Mouse (Mus musculus) thymus, postnatal 0 days (tissue): ENCODE results near the gene Ldhd. TPM values are rescaled to one million over a fixed set of nuclear protein-coding genes. Genes with fewer than 3 reads are reported as not detected.

ENCODE experiments used
- DNase-seq: peaks from one replicate; pipeline ENCODE4 v3.0.0-alpha.2; 2015; ENCODE audit warnings: low spot score
- polyA plus RNA-seq: library from polyadenylated mRNA; unstranded; fragments of >200 nt; fragmentation: Nextera tagmentation; extraction: Ambion mirVana; gene quantifications from 2 replicates; pipeline ENCODE4 v1.2.1, GENCODE M21; 2015

Ldhd gene
- polyA plus RNA-seq = 3.8 and 3.9 TPM in 2 replicates

- DNase-seq = no peak
Observed at GRCm38 (mm10) chr8:111630105-111630521, at the start of gene Ldhd. TSS of gene Ldhd (minus strand) at chr8:111630374.

DNA sequence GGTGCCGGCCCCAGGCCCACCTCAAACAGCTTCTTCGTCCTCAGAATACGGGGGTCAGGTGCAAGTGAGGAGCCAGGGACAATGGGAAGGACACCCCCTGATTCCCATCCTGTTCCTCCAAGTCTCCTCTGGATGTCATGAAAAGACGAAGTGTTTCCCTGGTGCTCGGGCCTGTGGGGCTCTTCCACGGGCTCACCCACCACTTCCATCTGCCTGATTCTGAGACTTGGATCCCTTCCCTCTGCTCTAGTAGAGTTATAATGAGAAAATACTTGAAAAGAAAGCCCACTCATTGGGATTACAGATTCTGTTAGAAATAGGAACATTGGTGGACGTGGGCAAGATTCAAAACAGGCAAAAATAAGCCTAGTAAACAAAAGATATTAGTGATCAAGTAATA is 48.7 kb upstream of the Ldhd start:
- DNase-seq = no peak

DNA sequence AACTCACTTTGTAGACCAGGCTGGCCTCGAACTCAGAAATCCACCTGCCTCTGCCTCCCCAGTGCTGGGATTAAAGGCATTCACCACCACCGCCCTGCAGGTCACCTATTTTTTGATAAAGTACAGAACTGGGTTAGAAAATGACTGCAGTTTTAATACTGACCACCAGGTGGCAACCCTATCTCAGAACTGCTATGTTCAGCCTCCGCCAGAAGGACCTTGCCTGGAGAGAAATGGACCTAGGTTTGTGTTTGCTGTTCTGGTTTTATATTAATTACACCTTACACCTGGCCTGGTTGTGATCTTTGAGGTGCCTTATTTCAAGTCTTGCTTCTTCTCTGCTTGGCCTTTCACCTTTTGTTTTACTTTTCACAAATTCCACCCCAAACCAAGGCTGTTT is 47.9 kb upstream of the Ldhd start:
- DNase-seq = peak; percentile 63

DNA sequence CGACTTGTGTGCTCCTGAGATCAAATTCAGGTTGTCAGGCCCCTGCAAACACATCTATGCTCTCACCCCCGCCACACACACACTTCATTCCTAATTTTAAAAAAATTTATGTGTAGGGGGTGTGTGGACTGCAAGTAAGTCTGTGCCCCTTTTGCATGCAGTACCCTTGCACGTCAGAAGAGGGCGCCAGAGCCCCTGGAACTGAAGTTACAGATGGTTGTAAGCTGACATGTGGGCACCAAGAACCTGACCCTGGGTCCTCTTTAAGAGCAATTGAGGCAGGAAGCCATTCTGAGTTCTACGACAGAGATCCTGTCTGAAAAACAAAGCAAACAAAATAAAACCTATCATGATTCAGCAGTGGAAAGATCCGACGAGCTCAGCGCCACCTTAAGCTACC is 46.1 kb upstream of the Ldhd start:
- DNase-seq = no peak

- no peak for DNase-seq
Observed at GRCm38 (mm10) chr8:111666751-111667150, 36.6 kb upstream of the Ldhd start.

DNA sequence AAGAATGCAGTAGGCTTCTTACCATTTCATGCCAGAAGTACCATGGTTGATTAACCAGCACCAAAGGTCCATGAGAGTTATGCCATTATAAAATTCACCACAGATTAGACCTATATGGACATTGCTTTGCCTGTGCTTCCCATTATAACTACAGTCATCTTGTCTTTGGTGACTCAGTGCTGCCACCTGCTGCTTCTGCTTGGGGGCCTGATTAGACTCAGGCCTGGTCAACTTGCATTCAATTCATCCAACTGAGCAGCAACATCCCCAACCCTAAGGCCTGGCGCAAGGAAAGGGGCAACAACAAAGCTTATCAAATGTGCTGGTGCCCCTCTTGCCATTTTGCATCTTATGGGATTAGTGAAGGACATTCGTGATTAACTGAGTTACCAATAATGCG is 32.3 kb upstream of the Ldhd start:
- DNase-seq = no peak

- no peak for DNase-seq
Observed at GRCm38 (mm10) chr8:111658819-111659423, 28.7 kb upstream of the Ldhd start.

- no peak for DNase-seq
Observed at GRCm38 (mm10) chr8:111657312-111657854, 27.2 kb upstream of the Ldhd start.

DNA sequence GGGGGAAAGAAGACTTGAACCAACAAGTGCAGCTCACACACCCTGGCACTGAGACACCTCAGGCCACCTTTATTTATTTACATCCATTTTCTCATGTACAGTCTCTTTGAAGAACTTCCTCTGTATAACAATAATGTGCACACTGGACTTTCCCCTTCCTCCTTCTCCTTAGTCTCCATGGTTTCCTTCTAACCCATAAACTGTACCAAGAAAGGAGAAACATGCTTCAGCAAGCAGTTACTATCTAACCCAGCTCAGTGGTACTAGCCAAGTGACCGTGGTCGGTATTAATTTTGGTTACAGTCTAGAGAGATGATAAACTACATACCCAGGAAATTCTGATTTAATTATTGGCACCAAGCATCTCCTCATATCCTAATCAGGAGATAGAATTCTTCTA is 23.4 kb upstream of the Ldhd start:
- DNase-seq = no peak

GRCm38 (mm10) chr8:111650651-111651050 is 20.5 kb upstream of the Ldhd start:
- no peak for DNase-seq

GRCm38 (mm10) chr8:111648834-111649233 is 18.7 kb upstream of the Ldhd start:
- DNase-seq = no peak

GRCm38 (mm10) chr8:111645715-111646114 is 15.5 kb upstream of the Ldhd start:
- no peak for DNase-seq

GRCm38 (mm10) chr8:111644286-111645051 is 14.3 kb upstream of the Ldhd start:
- DNase-seq = peak; percentile 82

- peak; percentile 97 for DNase-seq
Observed at GRCm38 (mm10) chr8:111643264-111644141, 13.3 kb upstream of the Ldhd start, which contains the start of gene Zfp1. TSS of gene Zfp1 (plus strand) at chr8:111643401.

DNA sequence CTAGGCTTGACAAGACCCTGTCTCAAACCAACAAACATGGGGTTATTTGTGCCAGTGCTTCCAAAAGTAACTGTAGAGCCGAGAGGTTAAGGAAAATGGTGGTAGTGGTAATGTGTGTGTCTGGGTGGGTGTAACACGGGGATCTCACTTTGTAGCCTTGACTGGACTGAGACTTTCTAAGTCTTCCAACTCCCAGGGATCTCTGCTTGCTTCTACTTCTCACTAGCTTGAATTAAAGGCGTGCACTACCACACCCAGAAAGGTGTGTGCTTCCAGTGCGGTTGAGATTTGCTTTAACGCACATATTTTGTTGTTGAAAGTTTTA is 12.7 kb upstream of the Ldhd start:
- no peak for DNase-seq

- DNase-seq = no peak
Observed at GRCm38 (mm10) chr8:111642496-111642895, 12.3 kb upstream of the Ldhd start.

GRCm38 (mm10) chr8:111641064-111641463 is 10.9 kb upstream of the Ldhd start:
- no peak for DNase-seq

DNA sequence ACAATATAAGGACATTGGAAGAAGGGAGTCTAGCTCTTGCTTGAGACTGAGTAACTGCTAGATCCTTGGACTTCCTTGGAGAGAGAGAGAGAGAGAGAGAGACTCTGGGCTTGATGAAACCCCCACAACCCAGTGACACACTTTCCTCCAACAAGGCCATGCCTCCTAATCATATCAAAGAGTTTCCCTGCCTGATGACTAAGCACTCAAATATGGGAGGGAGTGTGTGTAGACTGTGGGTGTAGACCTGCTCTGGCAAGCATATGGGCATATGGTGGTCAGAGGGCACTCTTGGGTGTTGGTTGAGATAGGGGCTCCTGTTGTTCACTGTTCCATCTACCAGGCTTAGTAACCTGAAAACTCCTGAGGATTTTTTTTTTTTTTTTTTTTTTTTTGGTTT is 7.9 kb upstream of the Ldhd start:
- no peak for DNase-seq

GRCm38 (mm10) chr8:111632976-111633375 is 2.8 kb upstream of the Ldhd start:
- DNase-seq = no peak

DNA sequence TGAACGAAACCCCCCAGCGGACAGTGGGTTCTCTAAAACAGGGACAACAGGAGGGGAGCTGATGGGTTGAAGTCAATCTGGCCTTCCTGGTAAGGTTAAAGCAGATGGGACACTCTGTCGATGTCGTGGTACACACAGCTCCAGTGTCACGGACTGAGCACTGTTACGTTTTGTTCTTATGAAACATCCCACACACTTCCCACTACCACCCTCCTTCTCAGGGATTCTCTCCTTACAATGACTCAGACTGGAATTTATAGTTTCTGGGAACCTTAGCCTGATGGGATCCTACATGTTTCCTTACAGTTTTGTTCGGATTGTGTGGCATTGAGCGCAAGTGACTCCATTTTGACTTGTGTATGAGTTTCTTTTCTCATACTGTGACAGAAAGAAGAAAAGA is 1.4 kb upstream of the Ldhd start:
- no peak for DNase-seq

DNA sequence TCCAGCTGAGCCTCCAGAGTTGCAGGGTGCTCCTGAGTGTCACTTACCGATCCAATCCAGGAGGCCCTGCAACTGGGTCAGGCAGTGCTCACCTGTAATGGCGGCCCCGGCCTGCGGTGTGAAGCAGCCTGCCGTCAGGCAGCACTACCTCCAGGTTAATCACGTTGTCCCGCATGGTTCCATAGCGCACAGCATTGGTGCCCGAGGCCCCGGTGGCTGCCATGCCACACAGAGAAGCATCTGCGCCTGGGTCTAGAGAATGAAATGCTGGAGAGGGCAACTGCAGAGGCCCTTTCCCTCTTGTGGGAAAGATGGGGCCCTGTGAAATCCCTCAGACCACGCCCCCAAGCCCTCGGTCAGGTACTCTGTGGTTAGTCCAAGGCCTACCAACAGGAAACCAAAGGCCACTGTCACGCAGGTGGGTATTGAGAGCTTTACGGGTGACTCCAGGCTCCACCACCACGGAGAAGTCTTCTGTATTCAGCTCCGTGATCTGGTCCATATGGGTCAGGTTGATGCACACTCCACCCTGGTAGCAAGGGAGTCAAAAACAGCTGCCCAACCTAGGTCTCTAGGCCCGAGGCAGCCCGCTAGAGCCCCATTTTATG is 1.2 kb downstream of the Ldhd start:
- DNase-seq = peak; percentile 60
